Mouse (Mus musculus) embryo, embryonic 11 days (tissue): ENCODE measurements at regions not wholly inside any gene's neighbourhood (a gene's known extent, or its start where the extent isn't known, plus 50 kb on each side); places are given as distances from the start of the nearest gene placed in this dataset.

ENCODE experiments used
- DNase-seq: peaks from one replicate; pipeline ENCODE4 v3.0.0-alpha.2; 2015

GRCm38 (mm10) chr7:56587283-56587682 is 347.7 kb downstream of the Oca2 start:
- DNase-seq = no peak

- DNase-seq = peak; percentile 14
These were observed 351.3 kb downstream of the Oca2 start for GRCm38 (mm10) chr7:56590904-56591303.

- DNase-seq = no peak
These were observed 351.8 kb downstream of the Oca2 start for GRCm38 (mm10) chr7:56591321-56591720.

- peak; percentile 20 for DNase-seq
These were observed 358.5 kb downstream of the Oca2 start for GRCm38 (mm10) chr7:56597952-56598595.
